Mouse (Mus musculus): ENCODE results near the gene Enox1.

GRCm38 (mm10) chr14:77608182-77608839 is 451.7 kb downstream of the Enox1 start:
- TF ChIP-seq CTCF (IDR thresholded peaks at IDR 0.05; ENCODE audit: control insufficient read depth, insufficient read depth, low read length) (no peak), POLR2A (IDR thresholded peaks at IDR 0.05; ENCODE audit: borderline replicate concordance, control insufficient read depth, low read depth, low read length) (no peak)
